Mouse (Mus musculus) erythroblast, embryonic 14.5 days (primary cell): ENCODE results near the gene Prelp.

ENCODE experiments used
- GATA1 ChIP-seq: IDR thresholded peaks from 2 replicates; pipeline ENCODE4 v1.6.1; 2012; ENCODE audit warnings: low read length, inconsistent platforms, mixed read lengths
- TAL1 ChIP-seq: IDR thresholded peaks from 3 replicates; pipeline ENCODE4 v1.6.1; 2012; ENCODE audit warnings: low read length, inconsistent platforms, mixed read lengths

DNA sequence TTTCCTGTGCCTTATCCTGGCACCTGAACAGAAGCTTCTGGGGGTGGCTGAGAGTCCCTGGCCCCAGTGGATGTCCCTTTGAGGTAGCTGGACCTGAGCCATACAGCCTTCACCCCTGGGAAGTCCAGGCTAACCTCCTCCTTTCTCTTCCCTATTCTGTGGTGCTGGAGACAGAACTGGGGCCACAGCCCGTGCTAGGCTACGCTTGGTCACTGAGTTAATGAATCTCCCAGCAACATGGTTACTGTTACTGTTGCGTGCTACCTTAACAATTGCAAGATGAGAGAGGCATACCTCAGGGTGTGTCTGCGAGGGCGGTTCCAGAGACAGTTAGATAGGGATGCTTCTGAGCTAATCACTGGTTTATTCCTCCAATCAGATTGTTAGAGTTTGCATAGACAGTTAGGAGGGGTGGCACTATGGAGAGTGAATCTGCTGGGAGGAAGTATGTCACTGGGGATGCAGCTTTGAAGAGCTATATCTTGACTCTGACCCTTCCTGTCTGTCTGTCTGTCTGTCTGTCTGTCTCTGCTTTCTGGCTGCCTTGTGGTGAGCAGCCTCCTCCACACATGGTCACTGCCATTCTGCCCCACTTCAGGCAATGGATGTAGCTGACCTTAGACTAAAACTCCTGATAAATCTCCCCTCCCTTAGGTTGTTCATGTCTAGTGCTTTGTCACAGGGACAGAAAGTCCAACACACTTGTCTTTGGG is 33.5 kb downstream of the Prelp start:
- no peak for TF ChIP-seq GATA1
- TF ChIP-seq TAL1, result no peak
